Mouse (Mus musculus): Measurements from ENCODE around the gene Ncs1.

Ncs1 gene

GRCm38 (mm10) chr2:31245051-31245450 is 572 bp upstream of the Ncs1 start:
- no peak for DNase-seq (ENCODE audit: low read depth, low spot score)

GRCm38 (mm10) chr2:31246251-31246971 is 788 bp downstream of the Ncs1 start:
- no peak for DNase-seq (ENCODE audit: low read depth, low spot score)

- no peak for DNase-seq (ENCODE audit: low read depth, low spot score)
These were observed 3.2 kb downstream of the Ncs1 start for GRCm38 (mm10) chr2:31248856-31249255.

DNA sequence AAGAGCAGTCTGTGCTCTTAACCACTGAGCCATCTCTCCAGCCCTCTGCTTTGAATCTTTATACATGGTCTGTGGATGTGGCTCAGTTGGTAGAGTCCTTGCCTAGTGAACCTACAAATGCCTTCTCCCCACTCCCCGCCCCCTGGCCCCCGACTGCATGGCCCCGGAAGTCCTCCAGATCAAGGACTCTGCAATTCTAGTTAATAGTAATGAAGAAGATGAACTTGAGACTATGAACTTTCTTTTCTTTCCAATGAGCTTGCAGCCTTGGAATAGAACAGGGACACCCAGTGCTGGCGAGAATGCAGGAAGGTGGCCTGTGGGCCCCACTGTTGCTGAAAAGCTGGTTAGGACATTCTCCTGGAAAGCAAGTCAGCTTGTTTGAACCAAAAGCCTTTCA is 6.5 kb downstream of the Ncs1 start:
- DNase-seq (ENCODE audit: low read depth, low spot score): no peak

GRCm38 (mm10) chr2:31253463-31253862 is 7.8 kb downstream of the Ncs1 start:
- DNase-seq (ENCODE audit: low read depth, low spot score): no peak

GRCm38 (mm10) chr2:31254806-31255205 is 9.2 kb downstream of the Ncs1 start:
- DNase-seq (ENCODE audit: low read depth, low spot score): no peak

DNA sequence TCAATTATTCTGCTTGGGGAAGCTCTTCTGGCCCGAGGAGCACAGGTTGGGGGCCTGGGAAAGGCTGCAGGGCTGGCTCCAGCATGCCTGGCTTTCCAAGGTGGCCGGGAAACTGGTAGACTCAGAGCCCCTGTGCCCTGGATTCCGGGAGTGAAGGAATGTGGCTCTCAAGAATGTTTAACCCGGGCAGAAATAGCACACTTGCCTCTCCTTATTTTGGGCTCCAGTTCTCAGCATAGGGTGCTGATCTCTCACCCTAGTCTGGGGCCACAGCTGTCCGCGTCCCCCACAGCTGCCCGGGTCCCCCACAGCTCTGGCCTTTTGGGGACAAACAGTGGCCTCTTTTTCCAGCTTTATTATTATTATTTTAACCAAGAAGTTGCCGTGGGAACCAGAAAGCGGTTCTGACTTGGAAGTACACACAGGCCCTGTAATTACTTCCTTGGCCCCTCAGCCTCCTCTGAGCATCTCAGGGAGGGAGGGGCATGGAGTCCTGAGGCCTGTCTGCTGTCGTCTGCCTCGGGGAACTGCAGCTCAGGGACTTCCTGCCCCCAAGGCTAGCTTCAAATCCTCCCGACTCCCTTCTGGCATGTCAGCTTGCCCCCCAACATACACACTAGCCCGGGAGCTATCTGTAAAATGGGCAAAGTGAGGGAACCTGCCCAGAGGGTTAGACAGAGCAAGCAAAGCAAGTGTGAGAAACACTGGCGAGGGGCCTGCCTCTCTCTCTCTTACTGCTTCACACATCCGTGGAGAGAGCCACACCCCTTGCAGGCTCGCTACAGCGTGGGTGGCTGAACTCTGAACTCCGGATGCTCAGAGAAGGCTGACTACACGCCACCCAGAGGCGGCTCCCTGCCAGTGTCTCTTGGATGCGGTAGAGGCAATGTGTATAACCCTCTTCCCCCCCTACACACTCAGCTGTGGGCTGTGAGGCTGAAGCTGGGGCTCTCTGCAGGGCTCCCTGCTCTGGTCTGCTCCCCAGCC is 10.6 kb downstream of the Ncs1 start:
- DNase-seq (ENCODE audit: low read depth, low spot score): no peak

DNA sequence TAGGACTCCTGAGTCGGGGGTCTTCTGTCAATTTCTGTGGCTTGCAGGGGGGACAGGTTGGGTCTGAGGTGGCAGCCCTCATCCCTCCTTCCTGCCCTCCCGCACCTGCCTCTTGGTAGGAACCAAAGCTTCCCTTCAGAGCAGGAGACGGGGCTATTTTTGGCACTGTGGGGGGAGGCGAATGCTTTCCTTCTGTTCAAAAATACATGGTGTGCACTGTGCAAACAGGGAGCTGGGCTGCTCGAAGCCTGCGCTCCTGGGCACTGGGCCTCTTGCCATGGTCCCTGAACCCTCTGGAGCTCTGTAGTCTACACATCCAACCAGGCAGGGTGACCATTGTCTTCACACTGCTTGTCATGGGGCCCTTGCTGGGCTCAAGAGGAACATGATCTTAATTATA is 11.5 kb downstream of the Ncs1 start:
- DNase-seq (ENCODE audit: low read depth, low spot score): no peak

DNA sequence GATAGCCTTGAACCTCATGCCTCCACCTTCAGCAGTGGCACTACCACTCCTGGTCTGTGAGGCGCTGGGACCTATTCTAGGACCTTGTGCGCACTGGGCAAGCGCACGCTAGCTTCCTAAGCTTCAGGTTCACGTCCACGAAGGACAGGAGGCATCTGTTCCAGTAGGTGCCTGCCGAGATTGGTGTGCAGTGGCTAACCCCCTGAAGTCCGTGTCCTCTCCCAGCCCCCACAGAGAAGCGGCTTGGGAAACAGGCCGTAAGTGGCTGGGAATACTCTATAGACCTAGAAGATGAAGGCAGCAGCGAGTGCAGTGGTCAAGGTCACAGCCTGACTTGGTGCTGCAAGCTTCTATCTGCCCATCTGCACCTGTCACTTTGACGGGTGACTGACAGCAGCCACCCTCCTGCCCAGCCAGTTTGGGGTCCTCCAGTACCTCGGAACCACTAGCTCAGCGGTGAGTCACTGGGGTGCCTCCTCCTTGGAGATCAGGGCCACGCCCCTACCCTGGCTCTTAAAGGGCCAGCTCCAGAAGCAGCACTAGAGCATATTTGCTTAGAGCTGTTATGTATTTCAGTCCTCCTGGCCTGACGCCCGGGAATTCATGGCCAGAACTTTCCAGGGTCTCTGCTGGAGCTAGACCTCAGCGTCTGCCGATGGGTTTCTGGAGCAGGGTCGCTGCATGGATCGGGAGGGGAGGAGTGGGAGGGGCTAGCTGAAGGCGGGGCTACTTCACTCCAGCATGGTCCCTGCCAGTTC is 13.2 kb downstream of the Ncs1 start:
- DNase-seq (ENCODE audit: low read depth, low spot score): no peak

DNA sequence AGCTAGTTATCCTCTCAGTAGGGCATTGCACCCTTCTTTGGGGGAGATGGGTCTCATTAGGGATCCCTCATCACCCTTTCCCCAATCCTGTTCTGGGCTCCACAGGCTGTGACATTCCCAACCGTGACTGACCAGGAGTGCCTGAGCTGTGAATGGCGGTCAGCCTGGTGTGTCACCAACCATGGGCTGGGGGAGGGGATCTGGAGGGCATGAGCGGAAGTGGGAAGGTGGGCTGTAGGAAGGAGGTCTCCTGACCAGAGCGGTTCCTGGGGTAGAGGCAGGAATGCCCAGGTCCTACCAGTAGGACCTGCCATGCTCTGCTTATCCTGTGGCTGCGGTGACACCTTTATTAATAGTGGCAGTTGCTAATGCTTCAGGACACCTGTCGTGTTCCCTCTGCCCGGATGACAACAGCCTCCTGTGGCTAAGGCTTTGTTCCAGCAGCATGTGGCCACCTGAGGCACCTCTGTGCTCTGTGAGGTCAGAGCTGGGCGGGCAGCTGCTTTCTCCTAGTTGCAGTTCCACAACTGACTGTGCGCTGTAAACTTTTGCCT is 13.8 kb downstream of the Ncs1 start:
- DNase-seq (ENCODE audit: low read depth, low spot score): no peak

GRCm38 (mm10) chr2:31260549-31260948 is 14.9 kb downstream of the Ncs1 start:
- no peak for DNase-seq (ENCODE audit: low read depth, low spot score)

DNA sequence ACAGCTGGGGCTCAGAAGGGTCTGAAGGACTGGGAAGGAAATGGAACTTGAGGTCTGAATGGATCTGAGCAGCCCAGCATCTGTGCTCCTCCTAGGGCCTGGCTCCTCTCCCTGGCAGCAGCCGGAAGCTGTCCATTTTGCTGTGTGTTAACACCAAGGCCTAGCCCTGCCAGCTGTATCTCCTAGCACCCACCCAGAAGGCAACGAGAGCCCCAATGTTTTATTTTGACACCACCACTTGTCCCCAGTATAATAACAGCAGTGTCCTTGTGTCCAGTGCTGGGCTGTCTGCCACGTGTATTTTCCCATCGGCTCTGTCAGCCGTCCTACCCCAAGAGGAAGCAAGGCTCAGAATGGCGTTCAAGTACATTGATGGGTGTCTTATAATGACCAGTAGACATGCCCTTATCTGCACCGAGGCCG is 17.4 kb downstream of the Ncs1 start:
- no peak for DNase-seq (ENCODE audit: low read depth, low spot score)

- DNase-seq (ENCODE audit: low read depth, low spot score): no peak
These were observed 18.2 kb downstream of the Ncs1 start for GRCm38 (mm10) chr2:31263746-31264378.

DNA sequence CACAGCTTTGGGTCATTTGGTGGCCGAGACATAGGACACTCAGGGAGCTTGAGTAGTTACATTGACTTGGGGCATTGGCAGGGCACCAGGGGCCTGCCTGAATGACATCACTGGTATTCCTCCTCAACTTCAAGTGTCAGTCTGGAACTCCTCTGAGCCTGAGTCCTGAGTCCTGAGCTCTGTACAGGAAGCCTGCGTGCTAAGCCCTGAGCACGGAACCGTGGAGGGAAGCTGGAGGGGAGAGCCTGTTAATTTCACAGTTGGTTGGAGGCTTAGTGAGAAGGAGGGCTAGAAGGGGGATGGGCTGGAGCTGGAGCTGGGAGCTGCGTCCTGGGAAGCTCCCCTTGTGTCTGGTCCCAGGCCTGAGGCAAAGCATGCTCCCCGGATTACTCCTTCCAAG is 21.8 kb downstream of the Ncs1 start:
- peak; percentile 41 for DNase-seq (ENCODE audit: low read depth, low spot score)

- DNase-seq (ENCODE audit: low read depth, low spot score): no peak
These were observed 23.0 kb downstream of the Ncs1 start for GRCm38 (mm10) chr2:31268631-31269030.

GRCm38 (mm10) chr2:31269188-31269587 is 23.6 kb downstream of the Ncs1 start:
- DNase-seq (ENCODE audit: low read depth, low spot score): no peak

DNA sequence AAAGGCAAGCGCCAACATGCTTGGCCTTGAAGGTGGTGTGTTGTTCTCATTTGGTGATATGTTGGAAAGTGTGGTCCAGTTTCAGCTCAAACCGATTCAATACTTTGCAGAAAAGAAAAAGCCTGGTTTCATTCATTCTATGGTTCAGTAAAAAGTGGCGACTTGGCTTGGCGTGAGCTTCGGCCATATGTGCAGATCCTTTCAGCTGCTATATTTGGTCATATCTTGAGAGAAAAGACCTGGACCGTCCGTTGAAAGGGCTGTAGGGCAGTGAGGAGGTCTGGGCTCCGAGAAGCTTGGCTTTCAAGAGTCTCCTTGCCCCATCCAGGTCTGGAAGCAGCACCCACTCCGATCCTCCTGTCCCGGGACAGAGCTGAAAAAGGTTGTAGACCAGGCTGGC is 24.2 kb downstream of the Ncs1 start:
- no peak for DNase-seq (ENCODE audit: low read depth, low spot score)

DNA sequence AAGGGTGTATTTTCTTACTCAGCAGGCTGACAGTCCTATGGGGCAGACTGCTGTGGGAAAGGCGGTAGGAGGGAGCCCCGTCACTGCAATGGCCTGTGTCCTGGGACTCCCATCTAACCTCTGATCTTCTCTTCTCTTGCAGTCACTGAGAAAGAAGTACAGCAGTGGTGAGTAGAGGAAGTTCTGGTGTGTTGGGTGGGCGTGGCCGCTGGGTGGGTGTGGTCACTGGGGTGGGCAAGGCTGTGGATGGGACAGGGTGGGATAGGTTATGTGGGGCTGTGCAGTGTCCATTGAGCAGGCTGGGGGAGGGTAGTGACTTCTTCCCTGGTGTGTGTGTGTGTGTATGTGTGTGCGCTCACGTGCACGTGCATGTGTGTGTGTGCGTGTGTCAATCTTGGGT is 24.8 kb downstream of the Ncs1 start:
- DNase-seq (ENCODE audit: low read depth, low spot score): no peak

DNA sequence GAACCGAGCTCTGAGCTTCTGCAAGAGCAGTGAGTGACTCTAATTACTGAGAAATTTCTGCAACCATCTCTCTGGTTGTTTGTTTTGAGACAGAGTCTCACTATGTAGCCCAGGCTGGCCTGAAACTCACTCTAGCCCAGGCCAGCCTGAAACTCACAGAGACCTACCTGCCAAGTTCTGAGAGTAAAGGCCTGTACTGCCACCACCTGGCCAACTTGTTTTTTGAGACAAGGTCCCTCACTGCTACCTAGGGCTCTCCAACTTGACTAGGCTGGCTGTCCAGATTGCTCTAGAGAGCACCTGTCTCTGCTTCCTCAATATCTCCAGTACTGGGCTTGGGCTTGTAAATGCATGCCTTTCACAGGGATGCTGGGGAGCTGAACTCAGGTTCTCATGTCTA is 25.4 kb downstream of the Ncs1 start:
- no peak for DNase-seq (ENCODE audit: low read depth, low spot score)

- DNase-seq (ENCODE audit: low read depth, low spot score): no peak
These were observed 29.4 kb downstream of the Ncs1 start for GRCm38 (mm10) chr2:31274993-31275392.

GRCm38 (mm10) chr2:31277810-31278209 is 32.2 kb downstream of the Ncs1 start:
- no peak for DNase-seq (ENCODE audit: low read depth, low spot score)

All from retina, postnatal 7 days (tissue).